Mouse (Mus musculus): ENCODE results near the gene Vipas39. TPM values are rescaled to one million over a fixed set of nuclear protein-coding genes. Genes with fewer than 3 reads are reported as not detected.

The Vipas39 gene
- total and polyA plus RNA-seq, 3 experiments: 30.2 to 44.4 (median 32.1) TPM

DNA sequence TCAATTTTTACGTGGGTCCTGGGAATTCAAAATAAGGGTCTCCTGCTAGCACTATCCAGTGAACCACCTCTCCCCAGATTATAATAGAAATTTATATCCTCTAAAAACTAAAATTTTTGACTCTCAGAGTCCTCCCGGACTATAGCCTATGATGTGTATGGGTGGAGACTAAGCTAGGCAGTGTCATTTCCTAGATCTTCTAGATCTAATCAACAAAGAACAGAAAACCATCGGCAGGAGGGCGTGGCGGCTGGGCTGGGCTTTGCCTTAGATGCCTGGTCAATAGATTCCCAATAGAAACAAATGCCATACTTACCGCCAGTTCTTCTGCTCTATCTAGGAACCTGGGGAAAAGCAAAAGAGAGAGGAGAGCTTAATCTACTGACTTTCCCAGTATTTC is 15.9 kb downstream of the Vipas39 start:
- no peaks in the 10 kb centered on the region for H3K27me3 ChIP-seq (replicated peaks)
- dilution Hi-C loops (cut with MboI; ENCODE audit: extremely low pct_ligation_motif_present, extremely low pct_unique_long_range_greater_than_20kb, low sequenced_read_pairs) (no loop called here), in situ Hi-C loops (cut with MboI; ENCODE audit: low pct_ligation_motif_present, low pct_unique_long_range_greater_than_20kb, low sequenced_read_pairs) (no loop called here)
- DNase-seq (ENCODE audit: extremely low read depth): no peak
- no peak overlapping the region for H3K9ac ChIP-seq (ENCODE audit: insufficient read depth, low read depth)
- H3K4me3 ChIP-seq (replicated peaks in 1 of 3; ENCODE audit: low read depth in 2 of 3, low read length in 2 of 3, poor library complexity in 1 of 3): no peak overlapping the region
- TF ChIP-seq ELF1 (IDR thresholded peaks at IDR 0.05; ENCODE audit: low read depth, low read length) (no peak), E2F4 (IDR thresholded peaks at IDR 0.05; ENCODE audit: insufficient replicate concordance, low read depth, low read length) (no peak), NELFE (IDR thresholded peaks at IDR 0.05; ENCODE audit: low read depth, low read length) (no peak), EP300 (IDR thresholded peaks at IDR 0.05; ENCODE audit: low read length) (no peak), POLR2A (IDR thresholded peaks at IDR 0.05; ENCODE audit: low read depth, low read length) (no peak), MXI1 (IDR thresholded peaks at IDR 0.05; ENCODE audit: low read depth, low read length) (no peak), RCOR1 (conservative IDR thresholded peaks at IDR 0.05; ENCODE audit: low read depth, low read length) (no peak), GABPA (IDR thresholded peaks at IDR 0.05; ENCODE audit: insufficient replicate concordance, low read depth, low read length) (no peak), SIN3A (IDR thresholded peaks at IDR 0.05; ENCODE audit: low read length) (no peak), USF1 (IDR thresholded peaks at IDR 0.05; ENCODE audit: low read depth, low read length) (no peak)
- H3K27ac ChIP-seq (ENCODE audit: insufficient read depth, low read depth): no peak overlapping the region
- H3K79me2 ChIP-seq (replicated peaks; ENCODE audit: control insufficient read depth, extremely low read depth, insufficient read depth, poor library complexity, severe bottlenecking): no peaks in the 10 kb centered on the region
- H3K4me1 ChIP-seq (ENCODE audit: control insufficient read depth in 1 of 2, insufficient read depth in 2 of 2): no peaks in the 10 kb centered on the region; a peak in 1 of 4 replicates
- no peak overlapping the region for H3K4me2 ChIP-seq (ENCODE audit: insufficient read depth, low read depth, poor library complexity, severe bottlenecking)
- H3K9me3 ChIP-seq (replicated peaks; ENCODE audit: low read length): no peaks in the 10 kb centered on the region
- H3K36me3 ChIP-seq (replicated peaks in 1 of 2; ENCODE audit: control insufficient read depth in 1 of 2, insufficient read depth in 1 of 2, low read length in 1 of 2): peaks cover 61 to 87% of the 10 kb centered on the region in 2 experiments

DNA sequence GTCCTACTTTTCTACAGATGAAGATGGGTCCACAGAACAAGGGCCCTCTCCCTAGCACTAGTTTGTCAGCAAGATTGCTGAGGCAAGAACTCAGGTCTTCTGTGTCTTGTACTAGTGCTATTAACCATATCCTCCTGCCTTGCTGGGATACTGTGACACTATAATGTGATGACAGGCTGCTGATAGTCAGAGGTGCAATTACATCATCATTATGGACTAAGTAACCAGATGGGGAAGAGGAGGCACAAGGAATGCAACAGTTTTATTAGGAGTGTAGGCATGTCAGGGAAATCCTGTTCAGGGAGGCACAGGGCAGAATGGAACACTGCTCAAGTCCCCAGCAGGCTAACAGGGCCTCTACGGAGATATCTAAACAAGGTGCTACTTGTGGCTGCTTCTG is 27.4 kb downstream of the Vipas39 start, which contains the start of gene Noxred1:
Gene Noxred1, minus strand, starts transcription at position 101 of the 400 bp plus-strand sequence.
- Histone ChIP-seq H3K4me3 (replicated peaks in 1 of 3; ENCODE audit: low read depth in 2 of 3, low read length in 2 of 3, poor library complexity in 1 of 3) (no peak within 1 kb of the TSS), H3K79me2 (replicated peaks; ENCODE audit: control insufficient read depth, extremely low read depth, insufficient read depth, poor library complexity, severe bottlenecking) (no peaks in the 10 kb centered on the region), H3K27me3 (replicated peaks) (no peaks in the 10 kb centered on the region), H3K4me2 (ENCODE audit: insufficient read depth, low read depth, poor library complexity, severe bottlenecking) (no peak within 1 kb of the TSS), H3K36me3 (replicated peaks in 1 of 2; ENCODE audit: control insufficient read depth in 1 of 2, insufficient read depth in 1 of 2, low read length in 1 of 2) (peaks cover 39 to 51% of the 10 kb centered on the region in 2 experiments), H3K9me3 (replicated peaks; ENCODE audit: low read length) (peaks cover 3% of the 10 kb centered on the region), H3K4me1 (ENCODE audit: control insufficient read depth in 1 of 2, insufficient read depth in 2 of 2) (peaks cover 12 to 19% of the 10 kb centered on the region in 2 experiments), H3K27ac (ENCODE audit: insufficient read depth, low read depth) (0 out of 2 replicates have a peak within 1 kb of the TSS, but pooled peaks have one; percentile 17), H3K9ac (ENCODE audit: insufficient read depth, low read depth) (no peak within 1 kb of the TSS)
- TF ChIP-seq SIN3A (IDR thresholded peaks at IDR 0.05; ENCODE audit: low read length) (no peak), HCFC1 (IDR thresholded peaks at IDR 0.05; ENCODE audit: low read depth, low read length) (no peak), UBTF (IDR thresholded peaks at IDR 0.05; ENCODE audit: low read depth, low read length) (no peak), USF2 (conservative IDR thresholded peaks at IDR 0.05; ENCODE audit: low read depth, low read length) (no peak), ZMIZ1 (IDR thresholded peaks at IDR 0.05; ENCODE audit: low read depth, low read length) (no peak), CHD2 (IDR thresholded peaks at IDR 0.05; ENCODE audit: low read length) (no peak), ELF1 (IDR thresholded peaks at IDR 0.05; ENCODE audit: low read depth, low read length) (no peak), RAD21 (IDR thresholded peaks at IDR 0.05; ENCODE audit: low read depth, low read length) (no peak), RCOR1 (conservative IDR thresholded peaks at IDR 0.05; ENCODE audit: low read depth, low read length) (no peak)
- no peak for DNase-seq (ENCODE audit: extremely low read depth)
- dilution Hi-C loops (cut with MboI; ENCODE audit: extremely low pct_ligation_motif_present, extremely low pct_unique_long_range_greater_than_20kb, low sequenced_read_pairs): no loop called here
- in situ Hi-C loops (cut with MboI; ENCODE audit: low pct_ligation_motif_present, low pct_unique_long_range_greater_than_20kb, low sequenced_read_pairs): no loop called here
